Mouse (Mus musculus): ENCODE data around the gene Pxdn. TPM values are rescaled to one million over a fixed set of nuclear protein-coding genes. Genes with fewer than 3 reads are reported as not detected.

Gene Pxdn
- polyA plus RNA-seq, 1 experiment from 2014 or later, result 58.0 TPM

Other genes with a start within 250 kb of the Pxdn start
- not detected in 2 replicates for gene Tpo, start 195.0 kb downstream of the Pxdn start, polyA plus RNA-seq (2015; fragmentation: Nextera tagmentation; extraction: Ambion mirVana)

Data from heart, embryonic 16.5 days (tissue).